Mouse (Mus musculus) thymus, adult 2 months (tissue): ENCODE measurements around the gene Pptc7.

ENCODE experiments used
- CTCF ChIP-seq: fragments of 200-500 bp; IDR thresholded peaks from 2 replicates; pipeline ENCODE4 v1.5.1; 2012; ENCODE audit warnings: mild to moderate bottlenecking, control low read depth, low read length, moderate library complexity, borderline replicate concordance; ENCODE audit not compliant: control insufficient read depth, poor library complexity, insufficient read depth; ENCODE audit errors: extremely low read depth
- POLR2A ChIP-seq: fragments of 200-500 bp; IDR thresholded peaks from 2 replicates; pipeline ENCODE4 v1.6.1; 2012; ENCODE audit warnings: mild to moderate bottlenecking, low read length, control low read depth, moderate library complexity; ENCODE audit not compliant: control insufficient read depth, poor library complexity, insufficient read depth; ENCODE audit errors: extremely low read depth

- TF ChIP-seq CTCF: no peak
- no peak for TF ChIP-seq POLR2A
These were observed 16.3 kb upstream of the Pptc7 start for GRCm38 (mm10) chr5:122267899-122268298.
